8 mouse cellular contexts compared by ENCODE assay signal in the genomic region with DNA sequence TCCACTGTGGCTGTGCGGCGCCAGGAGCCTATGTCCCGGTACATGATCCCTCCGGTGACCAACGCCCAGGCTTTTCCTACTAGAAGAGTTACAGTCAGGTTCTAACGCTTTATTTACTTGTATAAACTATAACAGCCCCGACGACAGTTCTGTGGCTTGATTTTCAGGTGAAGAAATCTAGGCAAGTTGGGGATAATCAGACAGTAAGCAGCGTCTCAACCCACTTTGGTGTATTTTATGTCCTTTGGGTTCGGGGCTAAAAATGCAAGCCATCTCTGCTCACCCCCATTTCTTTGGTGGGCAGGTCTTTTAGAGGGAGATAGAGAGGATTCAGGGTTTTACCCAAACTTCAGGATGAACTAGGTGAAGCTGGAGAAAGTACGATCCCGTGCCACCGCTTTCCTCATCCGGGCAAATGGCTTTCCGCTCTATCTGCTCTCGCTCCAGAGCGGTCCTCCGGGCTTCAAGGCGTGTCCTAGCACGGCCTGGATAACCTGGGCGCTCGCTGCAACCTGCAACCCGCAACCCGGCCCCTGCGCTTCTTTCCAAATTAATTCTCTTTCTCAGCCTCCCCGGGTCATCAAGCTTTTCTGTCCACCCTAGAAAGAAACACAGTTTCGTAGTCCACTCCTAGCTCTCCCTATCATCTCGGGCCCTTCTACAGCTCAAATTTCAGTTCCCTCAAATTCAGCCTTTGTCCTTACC. TPM values are rescaled to one million over a fixed set of nuclear protein-coding genes. Genes with fewer than 3 reads are reported as not detected.
DNase-seq lines count a peak whose midpoint lies in the region; ATAC-seq lines count a peak whose summit lies in the region.

No protein-coding gene starts in this region.

- H3K9me3 ChIP-seq in lung, embryonic 16.5 days (ENCODE audit: control insufficient read depth, low read length), result no peaks in the 10 kb centered on the region
- H3K9me3 ChIP-seq in forebrain, embryonic 12.5 days, result no peaks in the 10 kb centered on the region
- no peaks in the 10 kb centered on the region for H3K9me3 ChIP-seq in kidney, embryonic 16.5 days (ENCODE audit: low read length)

- H3K4me2 ChIP-seq in lung, embryonic 16.5 days (ENCODE audit: low read depth, low read length), result peak overlapping the region; percentile 51
- peak overlapping the region; percentile 42 for H3K4me2 ChIP-seq in forebrain, embryonic 12.5 days
- H3K4me2 ChIP-seq in kidney, embryonic 16.5 days (replicated peaks; ENCODE audit: low read depth, low read length), result peak overlapping the region; percentile 39

- DNase-seq in lung, adult 18-20 months, result no peak
- DNase-seq in neural tube, embryonic 10.5 days (ENCODE audit: extremely low spot score, low spot score), result peak; percentile 54
- DNase-seq in layer of hippocampus, adult 18-20 months (ENCODE audit: low spot score in 2 of 2), result no peak
- DNase-seq in spleen, postnatal 4 days (ENCODE audit: low spot score in 2 of 2), result no peak
- no peak for DNase-seq in right cerebral cortex, postnatal 36 days (ENCODE audit: low spot score in 2 of 2)

- no peak overlapping the region for H3K27ac ChIP-seq in lung, embryonic 16.5 days (ENCODE audit: low read length)
- H3K27ac ChIP-seq in forebrain, embryonic 12.5 days, result no peak overlapping the region
- H3K27ac ChIP-seq in kidney, embryonic 16.5 days (ENCODE audit: low read length), result no peak overlapping the region

- no peaks in the 10 kb centered on the region for H3K36me3 ChIP-seq in lung, embryonic 16.5 days (ENCODE audit: control insufficient read depth, insufficient read depth, low read length)
- no peaks in the 10 kb centered on the region for H3K36me3 ChIP-seq in forebrain, embryonic 12.5 days (replicated peaks)
- no peaks in the 10 kb centered on the region for H3K36me3 ChIP-seq in kidney, embryonic 16.5 days (ENCODE audit: insufficient read depth, low read length)

- ATAC-seq in lung, embryonic 16.5 days (ENCODE audit: low read depth), result no peak
- no peak for ATAC-seq in forebrain, embryonic 12.5 days (ENCODE audit: low FRiP score)
- ATAC-seq in kidney, embryonic 16.5 days (ENCODE audit: low FRiP score, low TSS enrichment), result no peak

- peaks cover 9% of the 10 kb centered on the region for H3K4me1 ChIP-seq in lung, embryonic 16.5 days (replicated peaks; ENCODE audit: control insufficient read depth, insufficient read depth, low read length)
- peaks cover 18% of the 10 kb centered on the region for H3K4me1 ChIP-seq in forebrain, embryonic 12.5 days
- 0 out of 2 replicates have a peak, but pooled peaks cover 8% of the 10 kb centered on the region for H3K4me1 ChIP-seq in kidney, embryonic 16.5 days (ENCODE audit: insufficient read depth, low read length)

- 2% methylated on average over 28 of the region's 28 CpGs for WGBS in lung, embryonic 16.5 days
- WGBS in forebrain, embryonic 12.5 days, result under 1% methylated on average over 28 of the region's 28 CpGs
- 1% methylated on average over 28 of the region's 28 CpGs for WGBS in kidney, embryonic 16.5 days

- 0 out of 2 replicates have a peak overlapping the region, but pooled peaks have one; percentile 23 for H3K9ac ChIP-seq in lung, embryonic 16.5 days (ENCODE audit: low read length)
- 0 out of 2 replicates have a peak overlapping the region, but pooled peaks have one; percentile 12 for H3K9ac ChIP-seq in forebrain, embryonic 12.5 days
- no peak overlapping the region for H3K9ac ChIP-seq in kidney, embryonic 16.5 days (replicated peaks; ENCODE audit: low read length)

- peaks cover 55% of the 10 kb centered on the region for H3K27me3 ChIP-seq in lung, embryonic 16.5 days (ENCODE audit: control insufficient read depth, insufficient read depth, low read depth, low read length)
- H3K27me3 ChIP-seq in forebrain, embryonic 12.5 days, result peaks cover 84% of the 10 kb centered on the region
- peaks cover 87% of the 10 kb centered on the region for H3K27me3 ChIP-seq in kidney, embryonic 16.5 days (ENCODE audit: insufficient read depth, low read length)

- peak overlapping the region; percentile 35 for H3K4me3 ChIP-seq in lung, embryonic 16.5 days (ENCODE audit: low read length)
- H3K4me3 ChIP-seq in forebrain, embryonic 12.5 days (replicated peaks), result peak overlapping the region; percentile 26
- H3K4me3 ChIP-seq in kidney, embryonic 16.5 days (ENCODE audit: low read length), result peak overlapping the region; percentile 32

RNA-seq across cellular contexts. Expression of a gene that starts 0.5 kb away (rescaled TPM):
- polyA plus RNA-seq in lung, embryonic 16.5 days (2015; fragmentation: Nextera tagmentation; extraction: Ambion mirVana), result 0.16 and 0.50 TPM in 2 replicates
- not detected in 2 replicates for polyA plus RNA-seq in forebrain, embryonic 12.5 days (2016; fragmentation: Nextera tagmentation; extraction: Ambion mirVana)
- 1.4 and 1.9 TPM in 2 replicates for polyA plus RNA-seq in kidney, embryonic 16.5 days (2015; fragmentation: Nextera tagmentation; extraction: Ambion mirVana)
- total RNA-seq in layer of hippocampus, adult 18-20 months (2021), result not detected
